In the genomic region with DNA sequence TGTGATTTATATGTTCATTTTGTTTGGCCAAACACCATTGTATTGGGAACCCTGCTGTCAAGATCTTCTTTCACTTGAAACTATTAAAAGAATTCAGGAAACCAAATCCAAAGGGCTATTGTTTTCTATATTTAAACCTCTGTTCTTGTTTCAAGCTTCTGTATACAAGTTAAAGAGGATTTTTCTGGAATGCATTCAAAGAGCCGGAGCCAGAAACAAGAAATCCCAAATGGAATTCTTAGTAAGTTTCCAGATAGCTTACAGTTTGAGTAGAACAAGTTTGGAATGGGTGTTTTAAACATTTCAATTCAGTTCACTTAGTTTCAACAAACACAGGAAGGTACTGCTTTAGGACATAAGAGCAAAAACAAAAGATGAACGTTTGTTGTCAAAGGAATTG, we compare ENCODE assay signal across 13 mouse cellular contexts.
"Had no signal": no experiment of that assay in that cellular context is flagged by ENCODE, and none has a peak within 500 bp of the region (broad histone marks: within the 10 kb centered on the region; RNA-seq: fewer than 3 reads in every experiment).

No protein-coding gene starts in this region.

- DNase-seq: kidney, adult 8-10 months; kidney, postnatal 14 days; liver; lung, adult 18-20 months; lung, postnatal 36 days; midbrain, embryonic 14.5 days; thymus, adult 18-20 months; thymus, postnatal 36 days had no signal

- H3K4me3 ChIP-seq: limb, embryonic 10.5 days; limb, embryonic 13.5 days; liver, embryonic 12.5 days; liver, embryonic 15.5 days had no signal

- H3K4me2 ChIP-seq: limb, embryonic 13.5 days; liver, embryonic 12.5 days; liver, embryonic 15.5 days; midbrain, embryonic 11.5 days had no signal

- H3K9me3 ChIP-seq: limb, embryonic 10.5 days; limb, embryonic 13.5 days; liver, embryonic 12.5 days; liver, embryonic 15.5 days had no signal

- H3K27me3 ChIP-seq: limb, embryonic 13.5 days; liver, embryonic 12.5 days; liver, embryonic 15.5 days had no signal

- H3K36me3 ChIP-seq: limb, embryonic 10.5 days; limb, embryonic 13.5 days; liver, embryonic 12.5 days; liver, embryonic 15.5 days had no signal

- ATAC-seq: liver, embryonic 12.5 days had no signal

- H3K9ac ChIP-seq: limb, embryonic 13.5 days; liver, embryonic 12.5 days; liver, embryonic 15.5 days had no signal

- H3K27ac ChIP-seq: limb, embryonic 10.5 days; limb, embryonic 13.5 days; liver, embryonic 12.5 days; liver, embryonic 15.5 days had no signal

- H3K4me1 ChIP-seq: limb, embryonic 13.5 days; liver, embryonic 12.5 days; liver, embryonic 15.5 days had no signal
